Mouse (Mus musculus): ENCODE measurements around the gene St6gal1. TPM values are rescaled to one million over a fixed set of nuclear protein-coding genes. Genes with fewer than 3 reads are reported as not detected.

The St6gal1 gene
- polyA plus RNA-seq, 1 experiment from 2014 or later = 21.0 TPM

GRCm38 (mm10) chr16:23214314-23214713 is 10.2 kb upstream of the St6gal1 start:
- ATAC-seq (ENCODE audit: low read depth) (no peak), DNase-seq (ENCODE audit: low spot score) (no peak)
- H3K36me3 ChIP-seq (ENCODE audit: control insufficient read depth, insufficient read depth, low read length) = no peaks in the 10 kb centered on the region
- H3K27me3 ChIP-seq (replicated peaks; ENCODE audit: control insufficient read depth, insufficient read depth, low read length) = no peaks in the 10 kb centered on the region
- 80% methylated on average over 7 of the region's 7 CpGs for WGBS
- H3K4me1 ChIP-seq (ENCODE audit: control insufficient read depth, insufficient read depth, low read length) = no peaks in the 10 kb centered on the region
- H3K9ac ChIP-seq (ENCODE audit: low read depth, low read length) = no peak overlapping the region
- H3K4me3 ChIP-seq (ENCODE audit: low read depth, low read length) = no peak overlapping the region
- no peak overlapping the region for H3K27ac ChIP-seq (replicated peaks; ENCODE audit: low read depth, low read length)
- H3K9me3 ChIP-seq (ENCODE audit: control insufficient read depth, low read length) = no peaks in the 10 kb centered on the region
- H3K4me2 ChIP-seq (ENCODE audit: low read depth, low read length) = no peak overlapping the region

- 74% methylated on average over 5 of the region's 5 CpGs for WGBS
- Histone ChIP-seq H3K4me3 (ENCODE audit: low read depth, low read length) (no peak overlapping the region), H3K27me3 (replicated peaks; ENCODE audit: control insufficient read depth, insufficient read depth, low read length) (no peaks in the 10 kb centered on the region), H3K4me1 (ENCODE audit: control insufficient read depth, insufficient read depth, low read length) (no peaks in the 10 kb centered on the region), H3K9ac (ENCODE audit: low read depth, low read length) (no peak overlapping the region), H3K4me2 (ENCODE audit: low read depth, low read length) (no peak overlapping the region), H3K27ac (replicated peaks; ENCODE audit: low read depth, low read length) (no peak overlapping the region), H3K9me3 (ENCODE audit: control insufficient read depth, low read length) (no peaks in the 10 kb centered on the region), H3K36me3 (ENCODE audit: control insufficient read depth, insufficient read depth, low read length) (no peaks in the 10 kb centered on the region)
- no peak for ATAC-seq (ENCODE audit: low read depth)
- DNase-seq (ENCODE audit: low spot score) = no peak
Observed at GRCm38 (mm10) chr16:23215241-23215900, 9.2 kb upstream of the St6gal1 start.

- ATAC-seq (ENCODE audit: low read depth) (no peak), DNase-seq (ENCODE audit: low spot score) (no peak)
- Histone ChIP-seq H3K36me3 (ENCODE audit: control insufficient read depth, insufficient read depth, low read length) (no peaks in the 10 kb centered on the region), H3K4me1 (ENCODE audit: control insufficient read depth, insufficient read depth, low read length) (no peaks in the 10 kb centered on the region), H3K4me3 (ENCODE audit: low read depth, low read length) (no peak overlapping the region), H3K27ac (replicated peaks; ENCODE audit: low read depth, low read length) (no peak overlapping the region), H3K27me3 (replicated peaks; ENCODE audit: control insufficient read depth, insufficient read depth, low read length) (no peaks in the 10 kb centered on the region), H3K9ac (ENCODE audit: low read depth, low read length) (no peak overlapping the region), H3K4me2 (ENCODE audit: low read depth, low read length) (no peak overlapping the region), H3K9me3 (ENCODE audit: control insufficient read depth, low read length) (no peaks in the 10 kb centered on the region)
- WGBS = 76% methylated on average over 9 of the region's 9 CpGs
Observed at GRCm38 (mm10) chr16:23216366-23216765, 8.2 kb upstream of the St6gal1 start.

- ATAC-seq (ENCODE audit: low read depth) = no peak
Observed at GRCm38 (mm10) chr16:23218313-23218712, 6.2 kb upstream of the St6gal1 start.

GRCm38 (mm10) chr16:23223166-23223870 is 1.2 kb upstream of the St6gal1 start:
- ATAC-seq (ENCODE audit: low read depth) (no peak), DNase-seq (ENCODE audit: low spot score) (no peak)
- WGBS = 76% methylated on average over 12 of the region's 12 CpGs
- H3K9ac ChIP-seq (ENCODE audit: low read depth, low read length) = no peak overlapping the region
- H3K9me3 ChIP-seq (ENCODE audit: control insufficient read depth, low read length) = no peaks in the 10 kb centered on the region
- H3K36me3 ChIP-seq (ENCODE audit: control insufficient read depth, insufficient read depth, low read length) = no peaks in the 10 kb centered on the region
- H3K27ac ChIP-seq (replicated peaks; ENCODE audit: low read depth, low read length) = 0 out of 2 replicates have a peak overlapping the region, but pooled peaks have one; percentile 85
- no peaks in the 10 kb centered on the region for H3K27me3 ChIP-seq (replicated peaks; ENCODE audit: control insufficient read depth, insufficient read depth, low read length)
- peak overlapping the region; percentile 86; the same call in 1 of the 2 replicates for H3K4me2 ChIP-seq (ENCODE audit: low read depth, low read length)
- H3K4me1 ChIP-seq (ENCODE audit: control insufficient read depth, insufficient read depth, low read length) = peaks cover 20% of the 10 kb centered on the region
- H3K4me3 ChIP-seq (ENCODE audit: low read depth, low read length) = no peak overlapping the region

More at GRCm38 (mm10) chr16:23218313-23218712, 6.2 kb upstream of the St6gal1 start:
- Histone ChIP-seq H3K4me3 (ENCODE audit: low read depth, low read length) (no peak overlapping the region), H3K9me3 (ENCODE audit: control insufficient read depth, low read length) (no peaks in the 10 kb centered on the region), H3K27me3 (replicated peaks; ENCODE audit: control insufficient read depth, insufficient read depth, low read length) (no peaks in the 10 kb centered on the region), H3K36me3 (ENCODE audit: control insufficient read depth, insufficient read depth, low read length) (no peaks in the 10 kb centered on the region), H3K4me2 (ENCODE audit: low read depth, low read length) (no peak overlapping the region), H3K4me1 (ENCODE audit: control insufficient read depth, insufficient read depth, low read length) (no peaks in the 10 kb centered on the region), H3K27ac (replicated peaks; ENCODE audit: low read depth, low read length) (no peak overlapping the region), H3K9ac (ENCODE audit: low read depth, low read length) (no peak overlapping the region)
- 32% methylated on average over 7 of the region's 7 CpGs for WGBS
- no peak for DNase-seq (ENCODE audit: low spot score)

- Histone ChIP-seq H3K36me3 (ENCODE audit: control insufficient read depth, insufficient read depth, low read length) (no peaks in the 10 kb centered on the region), H3K27me3 (replicated peaks; ENCODE audit: control insufficient read depth, insufficient read depth, low read length) (no peaks in the 10 kb centered on the region), H3K4me2 (ENCODE audit: low read depth, low read length) (peak overlapping the region; percentile 86), H3K4me3 (ENCODE audit: low read depth, low read length) (peak overlapping the region; percentile 63), H3K9ac (ENCODE audit: low read depth, low read length) (peak overlapping the region; percentile 81; the same call in 1 of the 2 replicates), H3K27ac (replicated peaks; ENCODE audit: low read depth, low read length) (peak overlapping the region; percentile 85), H3K9me3 (ENCODE audit: control insufficient read depth, low read length) (no peaks in the 10 kb centered on the region), H3K4me1 (ENCODE audit: control insufficient read depth, insufficient read depth, low read length) (peaks cover 20% of the 10 kb centered on the region)
- no peak for ATAC-seq (ENCODE audit: low read depth)
- DNase-seq (ENCODE audit: low spot score) = no peak
- WGBS = 33% methylated on average over 12 of the region's 12 CpGs
Observed at GRCm38 (mm10) chr16:23223871-23224469, 570 bp upstream of the St6gal1 start.

GRCm38 (mm10) chr16:23225069-23225721 is 655 bp downstream of the St6gal1 start:
- peak overlapping the region; percentile 81 for H3K9ac ChIP-seq (ENCODE audit: low read depth, low read length)
- H3K9me3 ChIP-seq (ENCODE audit: control insufficient read depth, low read length) = no peaks in the 10 kb centered on the region
- H3K27ac ChIP-seq (replicated peaks; ENCODE audit: low read depth, low read length) = peak overlapping the region; percentile 85
- under 1% methylated on average over 32 of the region's 46 CpGs for WGBS
- peak; percentile 87 for DNase-seq (ENCODE audit: low spot score)
- peak overlapping the region; percentile 63 for H3K4me3 ChIP-seq (ENCODE audit: low read depth, low read length)
- H3K27me3 ChIP-seq (replicated peaks; ENCODE audit: control insufficient read depth, insufficient read depth, low read length) = no peaks in the 10 kb centered on the region
- peak; percentile 60 for ATAC-seq (ENCODE audit: low read depth)
- H3K4me1 ChIP-seq (ENCODE audit: control insufficient read depth, insufficient read depth, low read length) = peaks cover 20% of the 10 kb centered on the region
- H3K4me2 ChIP-seq (ENCODE audit: low read depth, low read length) = peak overlapping the region; percentile 86
- no peaks in the 10 kb centered on the region for H3K36me3 ChIP-seq (ENCODE audit: control insufficient read depth, insufficient read depth, low read length)

- Histone ChIP-seq H3K4me3 (ENCODE audit: low read depth, low read length) (peak overlapping the region; percentile 63), H3K4me2 (ENCODE audit: low read depth, low read length) (peak overlapping the region; percentile 86), H3K36me3 (ENCODE audit: control insufficient read depth, insufficient read depth, low read length) (no peaks in the 10 kb centered on the region), H3K27ac (replicated peaks; ENCODE audit: low read depth, low read length) (peak overlapping the region; percentile 85), H3K9ac (ENCODE audit: low read depth, low read length) (peak overlapping the region; percentile 81), H3K9me3 (ENCODE audit: control insufficient read depth, low read length) (no peaks in the 10 kb centered on the region), H3K4me1 (ENCODE audit: control insufficient read depth, insufficient read depth, low read length) (peaks cover 20% of the 10 kb centered on the region), H3K27me3 (replicated peaks; ENCODE audit: control insufficient read depth, insufficient read depth, low read length) (no peaks in the 10 kb centered on the region)
- DNase-seq (ENCODE audit: low spot score) (peak; percentile 63), ATAC-seq (ENCODE audit: low read depth) (peak; percentile 48)
- 0% methylated on average over 28 of the region's 28 CpGs for WGBS
Observed at GRCm38 (mm10) chr16:23225821-23226600, 1.5 kb downstream of the St6gal1 start.
